Mouse (Mus musculus): Measurements from ENCODE around the gene Prdm2.
A peak's percentile ranks its signal among the peaks of the same experiment; 100 is the strongest.

The Prdm2 gene

GRCm38 (mm10) chr4:143151267-143151666, 61.5 kb downstream of the Prdm2 start:
- peak; percentile 42 to 71 for DNase-seq

DNA sequence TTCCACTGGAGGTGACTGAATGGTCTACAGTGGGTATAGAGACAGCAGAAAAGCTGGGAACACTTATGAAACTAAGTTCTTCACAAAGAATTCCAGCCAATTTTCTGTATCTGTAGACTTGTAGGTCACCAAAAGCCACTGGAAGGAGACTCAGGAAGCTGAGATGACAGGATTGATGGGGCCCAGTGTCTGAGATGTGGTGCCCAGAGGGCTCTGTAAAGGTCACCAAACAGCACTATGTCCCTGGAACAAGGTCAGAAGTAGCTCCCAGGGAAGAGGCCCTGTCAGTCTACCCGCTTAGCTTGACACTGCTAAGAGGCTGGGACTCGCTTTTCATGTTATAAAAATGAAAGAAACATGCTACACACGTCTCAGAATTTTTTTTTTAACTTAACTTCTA, 65.1 kb downstream of the Prdm2 start:
- DNase-seq, result no peak

GRCm38 (mm10) chr4:143143615-143144014, 69.2 kb downstream of the Prdm2 start:
- no peak for DNase-seq

GRCm38 (mm10) chr4:143141645-143142259, 71.0 kb downstream of the Prdm2 start:
- DNase-seq, result no peak

GRCm38 (mm10) chr4:143140940-143141339, 71.9 kb downstream of the Prdm2 start:
- no peak for DNase-seq

- no peak for DNase-seq
Measured at GRCm38 (mm10) chr4:143132433-143132832, 80.4 kb downstream of the Prdm2 start.

DNA sequence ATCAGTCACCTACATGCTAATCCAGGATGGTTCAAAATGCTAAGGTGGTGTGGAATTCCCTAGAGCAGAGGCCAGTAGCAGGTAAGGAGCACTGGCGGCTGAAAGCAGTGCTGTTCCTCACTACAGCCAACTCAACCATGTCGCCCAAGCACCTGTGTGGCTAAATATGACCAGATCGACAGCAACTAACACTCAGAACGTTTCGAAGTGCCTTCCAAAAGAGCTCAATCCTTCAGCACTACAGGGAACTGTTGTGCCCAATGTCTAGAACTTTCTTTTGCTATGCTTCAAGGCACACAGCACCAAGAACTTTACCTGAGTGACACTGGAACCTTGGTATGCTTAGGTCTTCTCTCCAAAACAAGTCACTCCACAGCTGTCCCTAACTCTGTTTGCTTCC, 82.4 kb downstream of the Prdm2 start:
- DNase-seq, result no peak

- DNase-seq, result peak in 1 of 2 experiments; percentile 54
Measured at GRCm38 (mm10) chr4:143129261-143129760, 83.5 kb downstream of the Prdm2 start.

GRCm38 (mm10) chr4:143127171-143127570, 85.6 kb downstream of the Prdm2 start:
- no peak for DNase-seq

GRCm38 (mm10) chr4:143126476-143126875, 86.3 kb downstream of the Prdm2 start:
- DNase-seq, result no peak

- no peak for DNase-seq
Measured at GRCm38 (mm10) chr4:143125290-143125689, 87.5 kb downstream of the Prdm2 start.

DNA sequence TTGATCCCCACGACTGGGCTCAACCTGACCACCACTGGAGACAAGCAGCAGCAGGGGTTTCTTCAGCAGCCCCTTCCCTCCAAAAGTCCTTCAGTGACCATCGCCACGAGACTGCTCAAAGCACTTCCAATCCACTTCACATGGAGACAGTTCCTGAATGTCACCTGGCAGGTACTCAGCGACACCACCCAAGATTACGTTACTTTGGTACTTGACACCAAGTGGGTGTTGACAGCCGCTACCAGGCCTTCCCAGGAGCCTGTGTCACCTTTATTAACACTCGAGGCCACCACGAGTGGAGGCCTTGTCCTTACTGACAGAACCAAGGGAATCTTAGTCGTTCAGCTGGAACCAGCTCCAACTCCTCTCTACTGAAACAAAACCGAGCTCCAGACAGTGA, 89.8 kb downstream of the Prdm2 start:
- no peak for DNase-seq

- DNase-seq, result no peak
Measured at GRCm38 (mm10) chr4:143121174-143121573, 91.6 kb downstream of the Prdm2 start.

DNA sequence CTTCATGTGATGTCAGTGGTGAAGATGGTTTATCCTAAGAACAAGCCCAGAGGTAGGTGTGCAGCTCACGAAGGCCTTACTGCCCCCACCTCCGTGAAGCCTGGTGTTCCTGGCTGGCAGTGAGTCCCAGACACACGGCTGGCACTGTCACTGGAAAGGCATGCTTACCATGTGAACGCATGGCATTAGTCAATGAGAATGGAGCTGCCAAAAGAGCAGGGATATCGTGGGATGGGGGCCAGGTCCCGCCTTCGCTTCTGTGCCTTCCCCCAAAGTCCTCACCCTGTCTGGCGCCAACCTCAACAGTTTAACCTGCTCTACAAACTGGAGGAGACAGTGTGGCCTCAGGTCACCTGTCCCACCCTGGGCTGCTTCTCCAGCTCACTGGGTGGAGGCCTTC, 92.8 kb downstream of the Prdm2 start:
- DNase-seq, result peak; percentile 62 to 79

- peak; percentile 74 to 82 for DNase-seq
Measured at GRCm38 (mm10) chr4:143118843-143119242, 94.0 kb downstream of the Prdm2 start.

DNA sequence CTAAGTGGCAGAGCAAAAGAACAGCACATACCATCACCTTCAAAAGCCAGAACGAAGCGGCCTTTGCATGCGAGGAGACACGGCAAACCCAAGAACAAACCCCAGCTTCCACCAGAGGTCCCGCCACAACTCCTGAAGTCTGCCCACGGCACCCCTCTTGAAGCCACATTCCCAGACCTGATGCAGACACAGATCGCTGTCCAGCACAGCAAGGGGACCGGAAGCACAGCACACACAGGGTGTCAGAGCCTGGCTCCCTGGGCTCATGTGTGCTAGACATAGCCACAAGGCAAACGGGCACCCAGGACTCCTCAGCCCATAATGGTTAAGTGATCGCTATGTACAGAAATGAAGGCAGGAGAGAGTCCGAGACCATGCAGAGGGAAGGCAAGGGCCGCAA, 96.9 kb downstream of the Prdm2 start:
- DNase-seq, result no peak

DNA sequence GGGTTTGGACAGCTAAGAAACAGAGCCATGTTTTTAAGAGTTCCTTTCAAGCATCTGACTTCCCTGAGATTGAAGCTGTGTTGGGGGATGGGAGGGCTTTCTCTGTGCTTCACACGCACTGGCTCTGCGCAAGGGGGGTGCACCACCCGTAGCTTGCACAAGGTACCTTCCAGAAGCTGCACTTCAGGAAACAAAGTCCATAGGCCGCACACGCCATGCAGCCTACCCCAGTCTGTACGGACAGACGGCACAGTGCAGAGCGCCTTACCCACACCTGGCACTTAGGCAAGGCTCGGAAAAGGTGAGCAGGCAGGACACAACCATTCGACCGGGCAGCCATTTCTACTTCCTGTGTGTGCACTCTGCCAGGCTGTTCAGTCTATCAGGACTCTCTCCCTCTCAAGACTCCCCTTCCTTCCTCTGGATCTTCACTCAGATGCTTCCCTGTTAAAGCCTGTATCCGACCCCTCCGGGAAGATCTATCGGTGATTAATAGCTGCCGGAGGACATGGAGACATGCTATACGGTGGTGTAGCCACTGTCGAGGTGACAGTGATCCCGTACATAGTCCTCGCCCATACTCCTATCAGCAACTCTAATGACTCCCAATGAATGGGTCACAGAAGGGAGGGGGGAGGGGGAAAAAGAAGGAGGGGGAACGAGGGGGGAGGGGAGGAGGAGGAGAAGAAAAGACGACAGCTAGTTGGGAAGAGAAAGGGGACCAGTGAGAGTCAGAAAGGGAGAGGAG, 98.4 kb downstream of the Prdm2 start:
- DNase-seq, result no peak

GRCm38 (mm10) chr4:143112985-143113384, 99.8 kb downstream of the Prdm2 start:
- peak; percentile 62 to 71 for DNase-seq

GRCm38 (mm10) chr4:143112439-143112838, 100.4 kb downstream of the Prdm2 start:
- DNase-seq, result no peak

DNA sequence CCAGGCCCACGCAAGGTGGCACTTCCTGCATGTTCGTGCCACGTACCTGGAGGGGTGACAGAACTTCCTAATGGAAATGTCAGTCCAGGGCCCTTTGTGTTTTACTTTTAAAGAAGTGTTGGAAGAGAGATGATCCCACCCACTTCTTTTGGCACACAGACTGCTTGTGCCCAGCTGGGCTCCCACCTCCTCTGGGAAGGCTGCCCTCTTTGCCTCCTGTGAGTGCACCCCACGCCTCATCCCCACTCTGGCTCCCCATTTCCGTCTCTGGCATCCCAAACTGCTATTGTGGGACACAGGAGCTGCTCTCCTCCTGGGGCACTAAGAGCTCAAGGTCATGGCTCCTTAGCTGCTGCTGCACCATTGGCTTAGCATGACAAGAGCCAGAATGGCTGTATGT, 100.9 kb downstream of the Prdm2 start:
- DNase-seq, result no peak

DNA sequence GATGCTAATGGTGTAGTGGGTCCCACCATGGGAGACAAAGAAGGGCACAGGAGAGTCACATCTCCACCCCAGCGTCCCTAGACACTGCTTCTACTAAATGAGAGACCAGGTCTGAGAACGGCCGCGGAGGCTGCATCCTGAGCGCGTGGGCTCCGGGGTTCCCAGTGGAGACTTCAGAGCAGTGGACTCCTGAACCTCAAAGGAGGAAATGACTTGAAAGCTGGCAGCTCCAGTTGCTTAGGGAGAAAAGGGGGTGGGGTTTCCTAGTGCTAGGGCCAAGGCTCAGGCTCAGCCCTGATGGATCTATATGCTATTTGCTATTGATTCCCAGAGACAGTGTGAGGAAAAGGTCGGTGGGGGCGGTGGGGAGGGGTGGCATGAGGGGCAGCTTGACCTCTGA, 104.2 kb downstream of the Prdm2 start:
- DNase-seq, result no peak

DNA sequence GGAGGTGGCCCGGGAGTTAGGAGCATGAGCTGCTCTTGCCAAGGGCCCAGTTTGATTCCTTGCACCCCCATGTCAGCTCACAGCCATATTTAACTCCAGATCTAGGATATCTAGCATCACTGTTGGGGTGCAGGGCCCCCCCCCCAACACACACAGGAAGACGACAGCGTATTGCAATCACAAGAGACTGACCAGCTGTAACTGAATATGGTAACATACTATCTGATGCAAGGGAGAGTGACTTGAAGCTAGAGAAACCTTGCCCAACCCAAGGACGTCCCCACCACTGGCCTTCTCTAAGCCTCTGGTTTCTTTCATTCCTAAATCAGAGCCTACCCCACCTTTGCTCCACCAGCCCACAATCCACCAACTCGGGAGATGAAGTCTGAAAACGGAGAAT, 105.8 kb downstream of the Prdm2 start:
- no peak for DNase-seq

DNA sequence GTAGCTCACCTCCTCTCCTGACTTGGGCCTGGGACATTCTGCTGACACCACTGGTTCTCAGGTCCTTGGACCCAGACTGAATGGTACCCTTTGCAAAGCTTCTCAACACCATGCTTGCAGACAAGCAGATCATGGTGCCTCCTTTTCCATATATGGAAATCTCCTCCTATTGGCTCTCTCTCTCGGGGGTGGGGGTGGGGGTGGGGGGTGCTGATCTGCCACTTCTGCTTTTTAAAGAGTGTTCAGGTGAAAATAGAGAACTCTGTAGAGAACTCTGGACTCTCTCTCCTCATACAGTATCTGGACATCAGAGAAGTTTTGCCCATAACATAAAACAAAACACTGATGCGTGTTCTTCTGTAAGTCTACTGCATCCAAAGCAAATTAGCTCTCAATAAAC, 106.2 kb downstream of the Prdm2 start:
- no peak for DNase-seq

DNA sequence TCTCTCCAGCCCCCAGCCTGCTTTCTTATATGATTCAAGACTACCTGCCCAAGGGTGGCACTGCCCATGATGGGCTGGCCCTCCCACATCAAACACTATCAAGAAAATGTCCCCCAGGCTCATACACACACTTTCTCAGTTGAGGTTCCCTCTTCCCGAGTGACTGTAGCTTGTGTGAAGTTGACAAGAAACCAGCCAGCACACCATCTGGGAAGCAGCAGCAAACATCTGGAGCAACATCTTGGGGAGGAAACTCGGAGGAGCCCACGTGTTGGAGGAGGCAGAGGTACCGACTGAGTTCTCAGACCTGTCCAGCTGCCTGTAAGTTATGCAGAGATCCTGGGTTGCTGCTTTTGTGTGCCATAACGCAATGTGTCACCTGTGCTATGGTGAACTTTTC, 108.1 kb downstream of the Prdm2 start:
- DNase-seq, result no peak

DNA sequence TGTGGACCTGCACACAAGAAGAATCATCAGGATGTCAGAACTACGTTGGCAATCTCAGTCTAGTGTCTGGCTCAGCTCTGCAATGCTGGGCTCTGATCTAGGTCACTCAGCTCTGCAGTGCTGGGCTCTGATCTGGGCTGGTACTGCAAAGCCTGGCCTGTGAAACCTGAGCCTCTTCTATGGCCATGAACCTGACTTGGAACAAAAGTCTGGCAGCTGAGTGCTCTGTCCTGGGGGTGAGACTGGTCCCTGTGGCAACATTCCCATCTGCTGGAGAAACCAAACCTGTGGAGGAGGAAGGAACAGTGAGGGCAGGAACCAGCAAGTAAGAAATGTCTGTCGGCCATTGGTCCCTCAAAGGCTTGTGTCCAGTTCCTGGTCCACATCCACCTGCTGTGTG, 109.0 kb downstream of the Prdm2 start:
- DNase-seq, result no peak
